Mouse (Mus musculus) CH12.LX (cell line): ENCODE measurements at regions not wholly inside any gene's neighbourhood (a gene's known extent, or its start where the extent isn't known, plus 50 kb on each side); places are given as distances from the start of the nearest gene placed in this dataset.

ENCODE experiments used
- DNase-seq: peaks from one replicate; pipeline ENCODE4 v3.0.0-alpha.2; 2013; ENCODE audit errors: extremely low read depth
- H3K27ac ChIP-seq: 2 replicates; pipeline ENCODE4 v1.5.1; 2012; ENCODE audit warnings: low read depth, mild to moderate bottlenecking, control low read depth, moderate library complexity; ENCODE audit not compliant: insufficient read depth
- H3K27me3 ChIP-seq: replicated peaks from 2 replicates; pipeline ENCODE3; 2012; ENCODE audit warnings: inconsistent platforms
- H3K36me3 ChIP-seq, 2 experiments: replicated peaks in 1 of 2; 2 replicates each; pipeline versions ENCODE3 to v1.6.1; 2012; ENCODE audit warnings: inconsistent platforms in 1 of 2, low read length in 1 of 2, mild to moderate bottlenecking in 1 of 2, mixed read lengths in 1 of 2, moderate library complexity in 1 of 2; ENCODE audit not compliant: control insufficient read depth in 1 of 2, insufficient read depth in 1 of 2
- H3K4me1 ChIP-seq, 2 experiments: 2 replicates each; pipeline ENCODE4 v1.6.1; 2012; ENCODE audit warnings: inconsistent platforms in 1 of 2, moderate library complexity in 1 of 2; ENCODE audit not compliant: insufficient read depth in 2 of 2, control insufficient read depth in 1 of 2
- H3K4me2 ChIP-seq: 2 replicates; pipeline ENCODE4 v1.6.1; 2012; ENCODE audit warnings: low read depth, mild to moderate bottlenecking, control low read depth; ENCODE audit not compliant: poor library complexity, insufficient read depth, severe bottlenecking
- H3K4me3 ChIP-seq, 3 experiments: fragments of 150-350 bp in 1 of 3; sonication (generic) in 1 of 3; replicated peaks in 1 of 3; 2 replicates each; pipeline versions ENCODE3 to v1.5.1; 2011 to 2012; ENCODE audit warnings: low read depth in 2 of 3, low read length in 2 of 3, mild to moderate bottlenecking in 2 of 3, moderate library complexity in 2 of 3, control low read depth in 1 of 3, improper control_type of control experiment in 1 of 3, inconsistent platforms in 1 of 3, mixed read lengths in 1 of 3; ENCODE audit not compliant: poor library complexity in 1 of 3
- H3K79me2 ChIP-seq: replicated peaks from 2 replicates; pipeline ENCODE4 v1.6.1; 2012; ENCODE audit warnings: mild to moderate bottlenecking, moderate library complexity; ENCODE audit not compliant: control insufficient read depth, poor library complexity, insufficient read depth, severe bottlenecking; ENCODE audit errors: extremely low read depth
- H3K9ac ChIP-seq: 2 replicates; pipeline ENCODE4 v1.6.1; 2012; ENCODE audit warnings: low read depth, mild to moderate bottlenecking, control low read depth, moderate library complexity; ENCODE audit not compliant: insufficient read depth
- H3K9me3 ChIP-seq: replicated peaks from 2 replicates; pipeline ENCODE3; 2012; ENCODE audit warnings: low read length, inconsistent platforms, mixed read lengths
- BHLHE40 ChIP-seq: IDR thresholded peaks from 2 replicates; pipeline ENCODE4 v1.6.1; 2011; ENCODE audit warnings: mild to moderate bottlenecking, low read depth, low read length, improper control_type of control experiment
- CHD1 ChIP-seq: IDR thresholded peaks from 2 replicates; pipeline ENCODE4 v1.6.1; 2012; ENCODE audit warnings: low read depth, low read length, improper control_type of control experiment, inconsistent platforms
- CHD2 ChIP-seq: IDR thresholded peaks from 2 replicates; pipeline ENCODE4 v1.6.1; 2011; ENCODE audit warnings: low read length, improper control_type of control experiment
- CTCF ChIP-seq, 2 experiments: IDR thresholded peaks in 1 of 2; conservative IDR thresholded peaks in 1 of 2; 2 replicates each; pipeline ENCODE4 v1.5.1; 2011 to 2012; ENCODE audit warnings: low read depth in 2 of 2, low read length in 2 of 2, improper control_type of control experiment in 1 of 2, inconsistent platforms in 1 of 2, mild to moderate bottlenecking in 1 of 2, moderate library complexity in 1 of 2
- EP300 ChIP-seq: IDR thresholded peaks from 2 replicates; pipeline ENCODE4 v1.6.1; 2011; ENCODE audit warnings: low read length, improper control_type of control experiment
- ETS1 ChIP-seq: conservative IDR thresholded peaks from 2 replicates; pipeline ENCODE4 v1.6.1; 2012; ENCODE audit warnings: low read depth, mild to moderate bottlenecking, inconsistent platforms, low read length, improper control_type of control experiment, moderate library complexity
- HCFC1 ChIP-seq: IDR thresholded peaks from 2 replicates; pipeline ENCODE4 v1.6.1; 2012; ENCODE audit warnings: low read depth, mild to moderate bottlenecking, inconsistent platforms, low read length, improper control_type of control experiment
- IRF4 ChIP-seq: IDR thresholded peaks from 2 replicates; pipeline ENCODE4 v1.6.1; 2014; ENCODE audit warnings: low read depth, mild to moderate bottlenecking, inconsistent platforms, low read length, improper control_type of control experiment
- JUN ChIP-seq: IDR thresholded peaks from 2 replicates; pipeline ENCODE4 v1.6.1; 2011; ENCODE audit warnings: low read depth, mild to moderate bottlenecking, low read length, improper control_type of control experiment, moderate library complexity; ENCODE audit not compliant: insufficient read depth
- JUND ChIP-seq: conservative IDR thresholded peaks from 2 replicates; pipeline ENCODE4 v1.6.1; 2011; ENCODE audit warnings: low read depth, low read length, improper control_type of control experiment
- KAT2A ChIP-seq: IDR thresholded peaks from 2 replicates; pipeline ENCODE4 v1.6.1; 2012; ENCODE audit warnings: low read length, improper control_type of control experiment, inconsistent platforms; ENCODE audit not compliant: insufficient replicate concordance
- MAFK ChIP-seq: IDR thresholded peaks from 2 replicates; pipeline ENCODE4 v1.6.1; 2011; ENCODE audit warnings: low read length, improper control_type of control experiment; ENCODE audit not compliant: insufficient replicate concordance
- MAZ ChIP-seq: IDR thresholded peaks from 2 replicates; pipeline ENCODE4 v1.6.1; 2012; ENCODE audit warnings: low read depth, mild to moderate bottlenecking, inconsistent platforms, low read length, improper control_type of control experiment, moderate library complexity
- MEF2A ChIP-seq: IDR thresholded peaks from 2 replicates; pipeline ENCODE4 v1.6.1; 2014; ENCODE audit warnings: low read depth, mild to moderate bottlenecking, inconsistent platforms, low read length, improper control_type of control experiment, borderline replicate concordance
- MYC ChIP-seq: IDR thresholded peaks from 2 replicates; pipeline ENCODE4 v1.6.1; 2011; ENCODE audit warnings: low read depth, mild to moderate bottlenecking, improper control_type of control experiment, low read length
- NRF1 ChIP-seq: IDR thresholded peaks from 2 replicates; pipeline ENCODE4 v1.6.1; 2014; ENCODE audit warnings: low read depth, mild to moderate bottlenecking, inconsistent platforms, low read length, improper control_type of control experiment, moderate library complexity
- PAX5 ChIP-seq: IDR thresholded peaks from 2 replicates; pipeline ENCODE4 v1.6.1; 2012; ENCODE audit warnings: low read length, inconsistent platforms, mixed read lengths
- POLR2A ChIP-seq: IDR thresholded peaks from 2 replicates; pipeline ENCODE4 v1.6.1; 2011; ENCODE audit warnings: low read depth, mild to moderate bottlenecking, improper control_type of control experiment, low read length
- POLR2AphosphoS2 ChIP-seq: IDR thresholded peaks from 2 replicates; pipeline ENCODE4 v1.6.1; 2011; ENCODE audit warnings: low read depth, low read length, improper control_type of control experiment
- RAD21 ChIP-seq: IDR thresholded peaks from 2 replicates; pipeline ENCODE4 v1.6.1; 2011; ENCODE audit warnings: low read depth, mild to moderate bottlenecking, low read length, improper control_type of control experiment, moderate library complexity
- RCOR1 ChIP-seq: conservative IDR thresholded peaks from 2 replicates; pipeline ENCODE4 v1.6.1; 2012; ENCODE audit warnings: low read depth, mild to moderate bottlenecking, inconsistent platforms, low read length, improper control_type of control experiment
- SIN3A ChIP-seq: IDR thresholded peaks from 2 replicates; pipeline ENCODE4 v1.6.1; 2012; ENCODE audit warnings: low read length, improper control_type of control experiment, inconsistent platforms
- SMC3 ChIP-seq: IDR thresholded peaks from 2 replicates; pipeline ENCODE4 v1.6.1; 2011; ENCODE audit warnings: low read depth, low read length, improper control_type of control experiment
- TBP ChIP-seq: conservative IDR thresholded peaks from 2 replicates; pipeline ENCODE4 v1.6.1; 2011; ENCODE audit warnings: low read depth, low read length, improper control_type of control experiment
- TCF12 ChIP-seq: IDR thresholded peaks from 2 replicates; pipeline ENCODE4 v1.6.1; 2014; ENCODE audit warnings: low read depth, mild to moderate bottlenecking, inconsistent platforms, low read length, improper control_type of control experiment
- UBTF ChIP-seq: IDR thresholded peaks from 2 replicates; pipeline ENCODE4 v1.6.1; 2012; ENCODE audit warnings: low read depth, mild to moderate bottlenecking, inconsistent platforms, low read length, improper control_type of control experiment, moderate library complexity
- USF1 ChIP-seq: IDR thresholded peaks from 2 replicates; pipeline ENCODE4 v1.6.1; 2014; ENCODE audit warnings: low read depth, mild to moderate bottlenecking, inconsistent platforms, low read length, improper control_type of control experiment
- USF2 ChIP-seq: conservative IDR thresholded peaks from 2 replicates; pipeline ENCODE4 v1.6.1; 2011; ENCODE audit warnings: low read depth, low read length, improper control_type of control experiment
- ZC3H11A ChIP-seq: IDR thresholded peaks from 2 replicates; pipeline ENCODE4 v1.6.1; 2012; ENCODE audit warnings: low read depth, mild to moderate bottlenecking, inconsistent platforms, low read length, improper control_type of control experiment
- ZKSCAN1 ChIP-seq: IDR thresholded peaks from 2 replicates; pipeline ENCODE4 v1.6.1; 2012; ENCODE audit warnings: low read depth, inconsistent platforms, low read length, improper control_type of control experiment, borderline replicate concordance
- ZMIZ1 ChIP-seq: IDR thresholded peaks from 2 replicates; pipeline ENCODE4 v1.6.1; 2012; ENCODE audit warnings: low read depth, mild to moderate bottlenecking, inconsistent platforms, low read length, improper control_type of control experiment
- ZNF384 ChIP-seq: IDR thresholded peaks from 2 replicates; pipeline ENCODE4 v1.6.1; 2012; ENCODE audit warnings: low read depth, low read length, improper control_type of control experiment, inconsistent platforms
- dilution Hi-C: fragments of 300-500 bp; cut with MboI; formaldehyde crosslinking; loops from 2 replicates; pipeline ENCODE4 v1.14.3; 2020; ENCODE audit warnings: low sequenced_read_pairs; ENCODE audit not compliant: extremely low pct_unique_long_range_greater_than_20kb, extremely low pct_ligation_motif_present
- in situ Hi-C: fragments of 300-500 bp; cut with MboI; formaldehyde crosslinking; loops from 3 replicates; pipeline ENCODE4 v1.14.3; 2019; ENCODE audit warnings: low sequenced_read_pairs, low pct_ligation_motif_present, low pct_unique_long_range_greater_than_20kb, mixed read lengths

GRCm38 (mm10) chr10:84026798-84027197 lies 304.1 kb downstream of the 1500009L16Rik start:
- no peak overlapping the region for H3K27ac ChIP-seq
- no peak overlapping the region for H3K4me3 ChIP-seq
- no peaks in the 10 kb centered on the region for H3K79me2 ChIP-seq
- H3K9me3 ChIP-seq = peaks cover 3% of the 10 kb centered on the region
- H3K27me3 ChIP-seq = no peaks in the 10 kb centered on the region
- no peak overlapping the region for H3K9ac ChIP-seq
- no peak for DNase-seq
- H3K4me2 ChIP-seq = no peak overlapping the region
- TF ChIP-seq ZNF384 (no peak), TBP (no peak), CHD2 (no peak), IRF4 (no peak), MAZ (no peak), SIN3A (no peak), RAD21 (no peak), MAFK (no peak), CTCF (conservative IDR thresholded peaks at IDR 0.05 in 1 of 2, IDR thresholded peaks at IDR 0.05 in 1 of 2; ENCODE audit: low read depth in 2 of 2, low read length in 2 of 2) (no peak), CHD1 (no peak), RCOR1 (no peak), EP300 (no peak), KAT2A (no peak), POLR2A (no peak), SMC3 (no peak)
- in situ Hi-C loops = no loop called here
- H3K4me1 ChIP-seq = no peaks in the 10 kb centered on the region
- H3K36me3 ChIP-seq = no peaks in the 10 kb centered on the region
- dilution Hi-C loops = no loop called here

DNA sequence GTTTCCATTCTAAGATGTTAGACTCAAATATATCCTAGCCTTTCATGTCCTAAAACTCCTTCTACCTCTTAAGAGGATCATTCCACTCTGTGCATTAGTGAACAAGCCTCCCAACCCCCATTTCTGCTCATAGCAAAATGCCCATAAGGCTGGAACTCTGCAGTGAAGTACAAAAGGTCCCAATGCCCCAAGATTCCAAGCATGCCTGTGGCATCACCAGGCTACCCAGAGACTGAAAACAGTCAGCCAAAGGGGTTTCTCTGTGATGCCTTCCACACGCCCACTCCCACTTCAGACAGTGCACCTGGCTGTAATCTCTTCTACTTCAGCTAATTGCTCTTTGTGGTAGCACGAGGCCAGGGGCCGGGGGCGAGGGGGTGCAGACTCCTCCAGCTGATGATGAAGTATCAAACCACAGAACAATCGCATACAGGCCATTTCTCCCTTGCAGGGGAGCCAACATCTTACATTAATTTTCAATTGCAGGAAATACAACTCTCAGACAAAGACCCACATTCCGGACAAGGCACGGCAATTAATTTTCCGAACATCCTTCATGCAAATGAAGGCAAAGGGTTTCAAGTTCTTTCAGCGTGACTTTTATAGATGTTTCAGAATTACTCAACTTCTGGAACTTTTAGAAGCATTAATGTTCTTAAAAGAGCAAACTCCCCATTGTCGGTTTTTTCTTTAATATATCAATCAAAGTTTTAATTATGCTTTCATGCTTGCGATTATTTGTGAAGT lies 313.6 kb downstream of the 1500009L16Rik start:
- peaks cover 17 to 28% of the 10 kb centered on the region in 2 experiments for H3K4me1 ChIP-seq
- DNase-seq = peak; percentile 44
- H3K4me2 ChIP-seq = peak overlapping the region; percentile 84
- TF ChIP-seq ETS1 = no peak
- no peak for TF ChIP-seq PAX5
- no peak for TF ChIP-seq ZMIZ1
- TF ChIP-seq EP300 = peak; percentile 86
- no peak for TF ChIP-seq MAFK
- TF ChIP-seq POLR2AphosphoS2 = no peak
- TF ChIP-seq NRF1 = no peak
- TF ChIP-seq USF1 = no peak
- TF ChIP-seq JUND = peak; percentile 86
- peak; percentile 77 for TF ChIP-seq IRF4
- TF ChIP-seq ZKSCAN1 = no peak
- no peak for TF ChIP-seq ZC3H11A
- TF ChIP-seq KAT2A = no peak
- TF ChIP-seq SIN3A = no peak
- TF ChIP-seq POLR2A = no peak
- no peak for TF ChIP-seq HCFC1
- peak; percentile 60 for TF ChIP-seq JUN
- peak; percentile 44; the same call in 1 of the 2 replicates for TF ChIP-seq MYC
- peak; percentile 44; the same call in 1 of the 2 replicates for TF ChIP-seq MEF2A
- TF ChIP-seq MAZ = no peak
- no peak for TF ChIP-seq USF2
- peak; percentile 62 for TF ChIP-seq BHLHE40
- TF ChIP-seq UBTF = no peak
- TF ChIP-seq TCF12 = 0 out of 2 replicates have a peak, but pooled peaks have one; percentile 27
- peaks cover 3% of the 10 kb centered on the region for H3K9me3 ChIP-seq
- H3K36me3 ChIP-seq = no peaks in the 10 kb centered on the region
- dilution Hi-C loops = no loop called here
- H3K79me2 ChIP-seq = no peaks in the 10 kb centered on the region
- no peak overlapping the region for H3K27ac ChIP-seq
- no peaks in the 10 kb centered on the region for H3K27me3 ChIP-seq
- no peak overlapping the region for H3K9ac ChIP-seq
- in situ Hi-C loops = no loop called here
- no peak overlapping the region for H3K4me3 ChIP-seq
